Mouse (Mus musculus) myocyte (in vitro differentiated cells): ENCODE data around the gene Map3k1.

Source experiments
- CEBPB ChIP-seq: IDR thresholded peaks from 2 replicates; pipeline ENCODE4 v1.6.1; 2011; ENCODE audit warnings: mild to moderate bottlenecking, moderate library complexity; ENCODE audit not compliant: poor library complexity, insufficient read depth, severe bottlenecking
- E2F4 ChIP-seq: IDR thresholded peaks from one replicate; pipeline ENCODE4 v1.6.1; 2011; ENCODE audit warnings: mild to moderate bottlenecking, control low read depth, moderate library complexity; ENCODE audit not compliant: insufficient read depth
- MAX ChIP-seq: IDR thresholded peaks from one replicate; pipeline ENCODE4 v1.6.1; 2011; ENCODE audit warnings: low read depth, mild to moderate bottlenecking, control low read depth
- MYOD1 ChIP-seq, 3 experiments: IDR thresholded peaks; one replicate each; pipeline ENCODE4 v1.6.1; 2011; ENCODE audit warnings: control low read depth in 2 of 3, low read depth in 2 of 3, mild to moderate bottlenecking in 2 of 3, moderate library complexity in 1 of 3; ENCODE audit not compliant: insufficient read length in 2 of 3, control insufficient read depth in 1 of 3
- MYOG ChIP-seq, 3 experiments: IDR thresholded peaks; one replicate each; pipeline ENCODE4 v1.6.1; 2011; ENCODE audit warnings: control low read depth in 2 of 3, low read depth in 2 of 3, mild to moderate bottlenecking in 2 of 3; ENCODE audit not compliant: insufficient read length in 2 of 3, control insufficient read depth in 1 of 3, insufficient read depth in 1 of 3
- POLR2A ChIP-seq: IDR thresholded peaks from one replicate; pipeline ENCODE4 v1.6.1; 2011; ENCODE audit warnings: low read depth, mild to moderate bottlenecking, control low read depth, moderate library complexity; ENCODE audit not compliant: insufficient read length
- POLR2AphosphoS2 ChIP-seq: IDR thresholded peaks from one replicate; pipeline ENCODE4 v1.6.1; 2011; ENCODE audit warnings: low read depth, control low read depth; ENCODE audit not compliant: insufficient read length
- TCF12 ChIP-seq: IDR thresholded peaks from one replicate; pipeline ENCODE4 v1.6.1; 2011; ENCODE audit warnings: mild to moderate bottlenecking, control low read depth; ENCODE audit not compliant: poor library complexity, insufficient read depth, severe bottlenecking
- USF1 ChIP-seq: IDR thresholded peaks from one replicate; pipeline ENCODE4 v1.6.1; 2011; ENCODE audit warnings: low read depth, mild to moderate bottlenecking, control low read depth, moderate library complexity

DNA sequence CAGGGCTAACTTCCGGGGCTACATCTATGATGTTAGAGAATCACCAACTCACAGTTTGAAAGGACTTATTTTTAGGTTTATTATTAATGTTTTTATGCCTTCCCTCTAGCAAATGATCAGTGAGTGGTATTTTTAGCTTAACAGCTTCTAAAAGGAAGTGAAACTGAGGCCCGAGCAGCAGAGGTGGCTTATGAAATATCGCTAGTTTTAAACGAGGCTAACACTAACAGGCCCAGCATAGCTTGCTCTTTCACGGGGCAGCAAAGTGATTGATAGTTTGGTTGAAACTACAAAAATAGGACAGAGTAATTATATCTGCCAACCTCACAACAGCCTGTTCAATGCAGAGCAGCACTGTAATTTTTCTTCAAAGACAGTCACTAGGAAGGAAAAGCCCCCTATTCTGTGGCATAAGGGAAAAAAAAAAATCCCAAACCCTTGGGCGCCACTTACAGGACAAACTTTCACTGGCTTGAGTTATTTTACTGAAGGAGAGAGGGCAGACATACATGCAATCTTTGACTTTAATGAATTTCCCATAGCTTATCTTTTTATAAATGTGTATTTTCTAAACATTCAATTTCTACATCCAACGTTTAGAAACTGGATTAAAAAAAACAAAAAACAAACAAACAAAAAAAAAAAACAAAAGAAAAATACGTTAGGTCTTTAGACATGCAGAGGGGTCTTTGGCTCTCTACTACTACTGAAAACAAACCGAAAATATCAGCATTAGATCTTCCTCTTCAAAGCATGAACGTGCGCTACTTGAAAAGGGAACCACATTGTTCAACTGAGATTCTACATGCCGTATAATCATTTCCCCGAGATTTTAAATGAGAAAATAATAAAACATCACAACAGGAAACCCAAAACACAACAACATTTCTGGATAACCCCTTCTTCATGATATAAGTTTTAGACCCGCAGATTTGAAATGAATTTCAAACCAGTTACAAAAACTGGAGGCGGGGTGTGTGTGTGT is 2.8 kb downstream of the Map3k1 start:
- TF ChIP-seq TCF12 (no peak), POLR2A (no peak), MAX (no peak), POLR2AphosphoS2 (no peak), USF1 (no peak), E2F4 (no peak), CEBPB (no peak), MYOG (IDR thresholded peaks at IDR 0.05; ENCODE audit: control insufficient read depth in 1 of 3, insufficient read depth in 1 of 3, insufficient read length in 2 of 3, low read depth in 2 of 3) (no peak), MYOD1 (IDR thresholded peaks at IDR 0.05; ENCODE audit: control insufficient read depth in 1 of 3, insufficient read length in 2 of 3, low read depth in 2 of 3) (no peak)
